Mouse (Mus musculus) G1E (cell line): ENCODE measurements around the gene Med27. TPM values are rescaled to one million over a fixed set of nuclear protein-coding genes. Genes with fewer than 3 reads are reported as not detected.

Source experiments
- ATAC-seq: 2 replicates; pipeline ENCODE4 v1.8.0; 2016; ENCODE audit warnings: mild to moderate bottlenecking; ENCODE audit not compliant: insufficient number of reproducible peaks, poor library complexity, low FRiP score, severe bottlenecking; ENCODE audit errors: extremely low read depth
- DNase-seq: peaks from one replicate; pipeline ENCODE4 v3.0.0; 2012; ENCODE audit warnings: low spot score
- H3K27me3 ChIP-seq: 2 replicates; pipeline ENCODE4 v1.6.1; 2012; ENCODE audit warnings: mild to moderate bottlenecking, low read length, inconsistent platforms; ENCODE audit not compliant: insufficient read depth
- H3K36me3 ChIP-seq: replicated peaks from 2 replicates; pipeline ENCODE3; 2012; ENCODE audit warnings: mild to moderate bottlenecking, inconsistent platforms
- H3K4me1 ChIP-seq: 2 replicates; pipeline ENCODE4 v1.6.1; 2012; ENCODE audit warnings: low read depth, low read length, inconsistent platforms, mixed read lengths; ENCODE audit not compliant: insufficient read depth
- H3K4me3 ChIP-seq: 2 replicates; pipeline ENCODE4 v1.5.1; 2012; ENCODE audit warnings: low read depth, mild to moderate bottlenecking, inconsistent platforms, low read length, moderate library complexity, mixed read lengths
- H3K9me3 ChIP-seq: replicated peaks from 2 replicates; pipeline ENCODE4 v1.6.1; 2012; ENCODE audit warnings: inconsistent platforms
- CTCF ChIP-seq: IDR thresholded peaks from 2 replicates; pipeline ENCODE4 v1.5.1; 2012; ENCODE audit warnings: low read depth, low read length, inconsistent platforms, mixed read lengths
- GATA1 ChIP-seq: IDR thresholded peaks from 2 replicates; pipeline ENCODE4 v1.6.1; 2012; ENCODE audit warnings: borderline replicate concordance, low read length, inconsistent platforms, mixed read lengths
- GATA2 ChIP-seq: IDR thresholded peaks from 2 replicates; pipeline ENCODE4 v1.6.1; 2012; ENCODE audit warnings: low read depth, low read length, inconsistent platforms, borderline replicate concordance
- POLR2AphosphoS5 ChIP-seq: IDR thresholded peaks from 2 replicates; pipeline ENCODE4 v1.6.1; 2012; ENCODE audit warnings: low read depth, low read length, inconsistent platforms; ENCODE audit not compliant: insufficient replicate concordance
- TAL1 ChIP-seq: conservative IDR thresholded peaks from 2 replicates; pipeline ENCODE4 v1.6.1; 2012; ENCODE audit warnings: low read depth, low read length, inconsistent platforms, mixed read lengths
- polyA plus RNA-seq: library from polyadenylated mRNA; stranded (reverse); fragments of >175 nt; gene quantifications from 2 replicates; pipeline ENCODE4 v1.2.3, GENCODE M21; 2012
- total RNA-seq, 2 experiments: library from RNA; stranded (forward) in 1 of 2; stranded (reverse) in 1 of 2; fragments of 200-1000 nt in 1 of 2; fragments of >200 nt in 1 of 2; fragmentation: Nextera tagmentation in 1 of 2; gene quantifications; 2 replicates each; pipeline ENCODE4 v1.2.3; 2014 to 2017

Gene Med27
- total and polyA plus RNA-seq, 3 experiments, result 23.4 to 95.0 (median 58.1) TPM

DNA sequence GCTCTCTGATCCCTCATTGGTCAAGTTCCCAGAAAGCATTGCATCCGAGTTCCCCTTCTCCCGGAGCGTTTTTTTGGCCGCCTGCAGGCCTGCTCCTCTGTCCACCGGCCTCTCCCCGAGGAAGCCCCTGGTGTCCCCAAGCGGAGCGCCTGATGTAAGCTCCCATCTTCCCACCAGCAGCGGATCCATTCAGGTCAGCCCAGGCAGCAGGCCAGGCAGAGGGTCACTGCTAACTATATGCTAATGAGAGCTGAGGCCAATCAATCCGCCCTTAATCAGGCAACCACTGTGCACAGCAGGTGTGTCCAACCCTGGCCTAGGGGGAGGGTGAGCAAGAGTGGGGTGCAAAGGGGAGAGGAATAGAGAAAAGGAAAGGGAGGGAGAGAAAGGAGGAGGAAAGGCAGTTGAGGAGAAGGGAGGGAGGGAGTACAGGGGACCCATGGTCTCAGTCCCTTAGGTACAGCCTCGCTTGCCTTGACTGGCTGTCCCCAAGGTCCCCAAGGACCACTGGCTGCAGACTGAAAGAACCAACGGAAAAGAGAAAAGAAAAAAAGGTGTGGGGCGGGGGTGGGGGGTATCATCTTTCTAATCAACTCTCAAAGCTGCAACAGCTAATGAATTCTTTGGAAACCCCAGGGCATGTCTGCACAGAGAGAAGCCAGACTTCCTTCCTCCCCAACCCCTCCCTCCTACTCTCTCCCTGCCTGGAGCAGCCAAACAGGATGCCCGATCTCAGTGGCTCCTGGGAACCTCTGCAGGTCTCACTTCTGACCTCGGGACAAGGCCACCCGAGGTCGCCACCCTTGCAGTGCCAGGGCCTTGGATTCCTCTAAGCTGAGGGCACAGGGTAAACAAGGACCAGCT is 219.2 kb downstream of the Med27 start:
- H3K36me3 ChIP-seq, result no peaks in the 10 kb centered on the region
- ATAC-seq (no peak), DNase-seq (no peak)
- H3K4me3 ChIP-seq, result no peak overlapping the region
- H3K4me1 ChIP-seq, result peaks cover 11% of the 10 kb centered on the region; the same call in 1 of the 2 replicates
- peaks cover 38% of the 10 kb centered on the region for H3K27me3 ChIP-seq
- TF ChIP-seq TAL1 (no peak), POLR2AphosphoS5 (no peak), GATA1 (no peak)
- H3K9me3 ChIP-seq, result no peaks in the 10 kb centered on the region

DNA sequence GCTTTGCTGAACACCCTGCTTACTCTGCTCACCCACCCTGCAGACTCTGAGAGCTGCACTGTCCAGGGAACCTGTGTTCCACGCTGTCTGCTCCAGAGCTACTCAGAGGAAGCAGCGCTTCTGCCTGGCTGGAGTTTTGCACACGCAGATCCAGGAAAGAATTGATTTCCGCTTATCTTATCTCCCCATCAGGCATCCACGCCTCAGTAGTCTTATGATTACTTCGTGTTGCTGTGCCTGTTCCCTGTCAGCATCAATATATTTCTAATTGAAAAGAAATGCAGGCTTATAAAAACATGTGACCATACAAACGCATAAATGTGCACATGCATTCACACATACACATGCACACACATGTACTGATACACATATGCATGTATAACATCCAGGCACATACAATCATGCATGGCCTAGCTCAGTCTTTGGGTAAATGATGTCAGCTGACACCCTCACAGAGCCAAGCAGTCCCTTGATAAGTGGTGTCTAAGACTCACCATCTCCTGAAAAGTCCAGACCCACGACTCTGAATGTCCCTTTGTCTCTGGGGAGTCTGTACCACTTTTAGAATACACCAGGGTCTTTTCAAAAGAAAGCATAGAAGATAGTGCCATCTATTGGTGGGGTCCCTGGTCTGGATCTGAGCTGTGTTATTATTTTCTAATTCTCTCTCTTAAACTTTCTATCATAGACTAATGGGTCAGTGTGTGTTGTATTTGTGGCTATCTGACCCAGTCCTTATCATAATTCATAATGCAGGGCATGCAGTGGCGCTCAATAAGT is 225.5 kb downstream of the Med27 start:
- DNase-seq (no peak), ATAC-seq (no peak)
- TF ChIP-seq CTCF (no peak), GATA1 (no peak), POLR2AphosphoS5 (no peak), TAL1 (no peak), GATA2 (no peak)
- Histone ChIP-seq H3K4me1 (peaks cover 11% of the 10 kb centered on the region; the same call in 1 of the 2 replicates), H3K4me3 (no peak overlapping the region), H3K36me3 (no peaks in the 10 kb centered on the region), H3K27me3 (peaks cover 18% of the 10 kb centered on the region), H3K9me3 (no peaks in the 10 kb centered on the region)

DNA sequence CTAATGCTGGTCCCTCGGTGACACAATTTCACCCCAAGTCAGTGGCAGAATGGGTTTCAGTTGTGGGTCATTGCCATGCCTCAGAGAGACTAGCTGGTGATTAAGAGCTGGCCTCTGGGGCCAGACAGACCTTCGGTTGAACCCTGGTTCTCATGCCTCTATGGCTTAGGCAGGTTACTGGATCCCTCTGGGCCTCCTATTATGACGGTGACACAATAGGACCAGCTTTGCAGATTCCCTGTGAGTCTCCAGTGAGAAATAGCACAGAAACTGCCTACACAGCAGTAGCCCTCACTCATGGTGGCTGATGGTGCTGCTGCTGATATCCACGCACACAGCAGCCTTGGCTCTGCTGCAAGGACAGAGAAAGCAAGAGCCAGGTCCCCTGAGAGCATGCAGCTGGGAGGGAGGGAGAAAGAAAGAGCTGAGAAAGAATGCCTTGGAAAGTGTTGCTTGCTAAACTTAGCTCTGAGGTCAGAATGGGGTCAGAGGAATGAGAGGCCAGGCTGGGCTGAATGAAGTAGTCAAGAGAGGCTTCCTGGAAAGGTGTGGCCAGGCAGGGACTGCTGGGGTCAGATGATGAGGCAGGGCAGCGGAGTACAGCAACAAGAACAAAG is 226.3 kb downstream of the Med27 start:
- Histone ChIP-seq H3K36me3 (no peaks in the 10 kb centered on the region), H3K4me1 (peaks cover 6% of the 10 kb centered on the region; the same call in 1 of the 2 replicates), H3K4me3 (no peak overlapping the region), H3K9me3 (no peaks in the 10 kb centered on the region), H3K27me3 (peaks cover 11% of the 10 kb centered on the region)
- ATAC-seq (no peak), DNase-seq (no peak)
- TF ChIP-seq POLR2AphosphoS5 (no peak), GATA2 (no peak), CTCF (no peak), GATA1 (no peak), TAL1 (no peak)

DNA sequence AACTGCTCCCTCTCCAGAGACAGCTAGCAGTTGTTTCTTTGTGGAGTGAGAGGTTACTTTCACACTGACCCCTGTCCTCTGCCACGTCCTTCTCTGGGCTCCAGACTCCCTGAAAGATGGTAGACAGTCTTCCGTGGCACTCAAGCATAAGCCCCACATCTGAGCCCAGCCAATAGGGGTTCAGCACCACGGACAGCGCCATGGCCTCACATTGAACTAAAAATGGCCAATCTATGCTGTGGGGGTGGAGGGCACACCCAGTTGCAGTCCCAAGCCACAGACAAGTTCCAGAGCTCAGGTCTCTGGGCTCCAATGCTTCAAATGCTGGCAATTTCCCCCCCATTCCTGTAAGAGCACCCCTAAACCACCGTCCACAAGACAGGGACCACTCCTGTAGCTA is 227.0 kb downstream of the Med27 start:
- H3K4me3 ChIP-seq, result no peak overlapping the region
- no peaks in the 10 kb centered on the region for H3K4me1 ChIP-seq
- H3K36me3 ChIP-seq, result no peaks in the 10 kb centered on the region
- peaks cover 6% of the 10 kb centered on the region for H3K27me3 ChIP-seq
- no peak for TF ChIP-seq GATA1
- no peak for TF ChIP-seq POLR2AphosphoS5
- TF ChIP-seq GATA2, result no peak
- no peak for TF ChIP-seq CTCF
- TF ChIP-seq TAL1, result no peak
- DNase-seq, result peak; percentile 46
- ATAC-seq, result no peak; the same call in 1 of the 2 replicates
- no peaks in the 10 kb centered on the region for H3K9me3 ChIP-seq

DNA sequence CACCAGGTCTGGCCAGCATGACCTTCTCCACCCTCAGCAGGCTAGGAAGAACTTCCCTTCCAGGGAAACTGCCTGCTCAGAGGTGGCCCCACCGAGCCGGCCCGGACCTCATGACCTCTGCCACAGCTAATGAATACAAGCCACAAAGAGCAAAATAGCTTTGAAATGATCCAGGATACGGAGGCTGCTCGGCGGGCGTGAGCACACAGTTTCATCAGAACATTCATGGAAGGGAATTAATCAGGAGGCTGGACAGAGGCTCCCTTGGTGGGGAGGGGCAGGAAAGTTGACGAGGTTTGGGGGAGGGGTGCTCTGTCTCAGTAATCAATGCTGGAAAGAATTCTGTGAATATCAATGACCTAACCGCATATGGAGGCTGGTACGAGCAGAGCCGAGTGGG is 227.6 kb downstream of the Med27 start:
- no peak for DNase-seq
- no peak for TF ChIP-seq TAL1
- TF ChIP-seq POLR2AphosphoS5, result no peak
- TF ChIP-seq CTCF, result no peak
- no peak for TF ChIP-seq GATA2
- no peak for TF ChIP-seq GATA1
- ATAC-seq, result no peak
- Histone ChIP-seq H3K4me1 (no peaks in the 10 kb centered on the region), H3K36me3 (no peaks in the 10 kb centered on the region), H3K27me3 (peaks cover 6% of the 10 kb centered on the region), H3K9me3 (no peaks in the 10 kb centered on the region), H3K4me3 (no peak overlapping the region)

Other genes with a start within 250 kb of the Med27 start
- gene Setx, start 222.6 kb upstream of the Med27 start, total RNA-seq (2014; fragmentation: Nextera tagmentation), result 47.0 and 62.5 TPM in 2 replicates
- 52.1 and 72.9 TPM in 2 replicates for gene Setx, start 222.6 kb upstream of the Med27 start, total RNA-seq (2017)
- 6.0 and 7.3 TPM in 2 replicates for gene Setx, start 222.6 kb upstream of the Med27 start, polyA plus RNA-seq
- gene Ntng2, start 93.8 kb upstream of the Med27 start, total RNA-seq (2014; fragmentation: Nextera tagmentation), result not detected in 2 replicates
- 0.49 TPM in 1 of 2 replicates, not detected in the other for gene Ntng2, start 93.8 kb upstream of the Med27 start, total RNA-seq (2017)
- not detected in 2 replicates for gene Ntng2, start 93.8 kb upstream of the Med27 start, polyA plus RNA-seq